Mouse (Mus musculus) erythroblast, embryonic 14.5 days (primary cell): ENCODE data around the gene Tmem245. TPM values are rescaled to one million over a fixed set of nuclear protein-coding genes. Genes with fewer than 3 reads are reported as not detected.

ENCODE experiments used
- H3K27me3 ChIP-seq: 2 replicates; pipeline ENCODE4 v1.6.1; 2012; ENCODE audit warnings: inconsistent platforms; ENCODE audit not compliant: control insufficient read depth
- H3K36me3 ChIP-seq: 2 replicates; pipeline ENCODE4 v1.6.1; 2012; ENCODE audit warnings: mild to moderate bottlenecking, inconsistent platforms; ENCODE audit not compliant: control insufficient read depth
- H3K4me1 ChIP-seq: 2 replicates; pipeline ENCODE4 v1.6.1; 2012; ENCODE audit warnings: inconsistent platforms; ENCODE audit not compliant: control insufficient read depth
- H3K4me3 ChIP-seq: replicated peaks from 2 replicates; pipeline ENCODE3; 2012; ENCODE audit warnings: moderate library complexity, mild to moderate bottlenecking, inconsistent platforms
- H3K9me3 ChIP-seq: 2 replicates; pipeline ENCODE4 v1.6.1; 2012; ENCODE audit warnings: low read length, inconsistent platforms, mixed read lengths; ENCODE audit not compliant: control insufficient read depth
- GATA1 ChIP-seq: IDR thresholded peaks from 2 replicates; pipeline ENCODE4 v1.6.1; 2012; ENCODE audit warnings: low read length, inconsistent platforms, mixed read lengths
- TAL1 ChIP-seq: IDR thresholded peaks from 3 replicates; pipeline ENCODE4 v1.6.1; 2012; ENCODE audit warnings: low read length, inconsistent platforms, mixed read lengths
- polyA plus RNA-seq: library from polyadenylated mRNA; stranded (reverse); fragments of >175 nt; gene quantifications from 2 replicates; pipeline ENCODE4 v1.2.3, GENCODE M21; 2012

The Tmem245 gene
- polyA plus RNA-seq, 1 experiment: 0.01 TPM

DNA sequence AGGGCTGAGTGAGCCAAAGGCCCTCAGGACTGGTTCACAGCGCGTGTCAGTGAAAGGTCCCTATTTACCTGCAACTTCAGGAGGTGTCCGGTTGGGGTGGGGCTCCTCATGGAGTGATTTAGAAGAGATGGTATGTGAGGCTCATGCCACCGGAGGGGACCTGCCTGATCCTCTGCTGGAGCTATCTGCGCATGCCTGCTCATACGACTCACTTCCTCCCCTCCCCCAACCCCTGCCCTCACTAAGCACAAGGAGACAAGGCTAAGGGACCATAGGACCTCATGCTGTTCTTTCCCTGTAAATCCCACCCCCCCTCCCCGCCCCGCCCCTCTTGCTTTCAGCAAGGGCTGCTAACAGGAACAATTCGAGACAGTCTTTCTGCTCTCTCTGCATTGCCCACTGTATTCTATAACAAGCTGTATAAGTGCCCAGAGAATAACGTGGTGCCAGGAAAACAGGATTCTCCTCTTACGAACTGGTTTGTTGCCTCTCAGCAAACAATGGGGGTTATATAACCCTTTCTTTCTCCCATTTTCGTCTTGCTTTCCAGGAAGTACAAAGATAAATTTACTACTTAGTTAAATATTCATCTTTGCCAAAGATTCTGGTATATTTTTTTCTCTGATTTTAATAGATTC lies 101.2 kb downstream of the Tmem245 start:
- Histone ChIP-seq H3K4me3 (no peak overlapping the region), H3K36me3 (peaks cover 24% of the 10 kb centered on the region), H3K27me3 (no peaks in the 10 kb centered on the region), H3K9me3 (peaks cover 5% of the 10 kb centered on the region; the same call in 1 of the 2 replicates), H3K4me1 (no peaks in the 10 kb centered on the region; the same call in 1 of the 2 replicates)
- TF ChIP-seq GATA1 (no peak), TAL1 (no peak)

DNA sequence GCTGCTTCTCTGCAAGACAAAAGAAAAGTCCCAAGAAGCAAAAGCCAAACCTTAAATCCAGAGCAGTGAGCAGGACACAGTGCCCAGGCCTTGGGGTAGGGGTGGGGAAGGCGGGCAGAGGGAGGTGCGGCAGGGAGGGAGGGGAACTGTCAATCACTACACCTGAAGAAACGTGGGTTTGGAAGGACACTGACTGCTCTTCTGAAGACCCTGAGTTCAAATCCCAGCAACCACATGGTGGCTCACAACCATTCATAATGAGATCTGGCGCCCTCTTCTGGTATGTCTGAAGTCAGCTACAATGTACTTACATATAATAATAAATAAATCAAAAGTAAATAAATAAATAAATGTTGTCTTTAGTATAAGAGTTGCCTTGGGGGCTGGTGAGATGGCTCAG lies 102.3 kb downstream of the Tmem245 start:
- TF ChIP-seq TAL1 (no peak), GATA1 (no peak)
- H3K4me3 ChIP-seq: no peak overlapping the region
- H3K36me3 ChIP-seq: peaks cover 29% of the 10 kb centered on the region
- no peaks in the 10 kb centered on the region; the same call in 1 of the 2 replicates for H3K4me1 ChIP-seq
- no peaks in the 10 kb centered on the region for H3K27me3 ChIP-seq
- peaks cover 5% of the 10 kb centered on the region; the same call in 1 of the 2 replicates for H3K9me3 ChIP-seq

DNA sequence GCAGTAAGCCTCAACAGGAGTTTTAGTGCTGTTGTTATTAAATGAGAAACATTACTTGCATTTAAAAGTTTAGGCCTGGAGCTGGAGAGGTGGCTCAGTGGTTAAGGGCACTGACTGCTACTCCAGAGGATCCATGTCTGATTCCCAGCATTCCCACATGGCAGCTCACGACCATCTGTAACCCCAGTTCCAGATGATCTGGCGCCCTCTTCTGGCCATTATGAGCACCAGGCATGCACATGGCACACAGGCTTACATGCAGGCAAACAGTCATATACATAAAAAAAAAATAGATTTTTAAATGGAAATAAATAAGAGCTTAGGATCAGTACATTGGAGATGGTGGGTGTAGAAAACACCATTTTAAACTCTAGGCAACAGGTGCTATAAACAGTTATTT lies 103.3 kb downstream of the Tmem245 start:
- peaks cover 5% of the 10 kb centered on the region; the same call in 1 of the 2 replicates for H3K9me3 ChIP-seq
- H3K27me3 ChIP-seq: no peaks in the 10 kb centered on the region
- no peak for TF ChIP-seq GATA1
- no peak for TF ChIP-seq TAL1
- no peak overlapping the region for H3K4me3 ChIP-seq
- H3K4me1 ChIP-seq: no peaks in the 10 kb centered on the region; the same call in 1 of the 2 replicates
- H3K36me3 ChIP-seq: peaks cover 32% of the 10 kb centered on the region

DNA sequence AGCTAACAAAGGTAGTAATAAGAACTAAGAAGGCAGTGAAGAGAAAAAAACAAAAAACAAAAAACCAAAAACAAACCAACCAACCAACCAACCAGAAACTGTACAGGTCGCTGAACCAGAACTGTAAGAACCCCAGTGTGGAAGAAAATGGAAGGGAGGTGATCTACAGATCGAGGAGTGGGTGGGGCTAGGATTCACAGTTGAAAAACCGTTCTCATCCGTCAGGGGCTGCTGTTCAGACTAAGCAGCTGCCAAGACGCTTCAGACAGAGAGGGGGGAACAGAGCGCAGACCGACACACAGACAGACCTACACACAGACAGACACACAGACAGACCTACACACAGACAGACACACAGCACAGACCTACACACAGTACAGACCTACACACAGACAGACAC lies 104.7 kb downstream of the Tmem245 start:
- Histone ChIP-seq H3K9me3 (peaks cover 5% of the 10 kb centered on the region; the same call in 1 of the 2 replicates), H3K36me3 (peaks cover 36% of the 10 kb centered on the region), H3K27me3 (no peaks in the 10 kb centered on the region), H3K4me1 (no peaks in the 10 kb centered on the region; the same call in 1 of the 2 replicates), H3K4me3 (no peak overlapping the region)
- no peak for TF ChIP-seq GATA1
- TF ChIP-seq TAL1: no peak

DNA sequence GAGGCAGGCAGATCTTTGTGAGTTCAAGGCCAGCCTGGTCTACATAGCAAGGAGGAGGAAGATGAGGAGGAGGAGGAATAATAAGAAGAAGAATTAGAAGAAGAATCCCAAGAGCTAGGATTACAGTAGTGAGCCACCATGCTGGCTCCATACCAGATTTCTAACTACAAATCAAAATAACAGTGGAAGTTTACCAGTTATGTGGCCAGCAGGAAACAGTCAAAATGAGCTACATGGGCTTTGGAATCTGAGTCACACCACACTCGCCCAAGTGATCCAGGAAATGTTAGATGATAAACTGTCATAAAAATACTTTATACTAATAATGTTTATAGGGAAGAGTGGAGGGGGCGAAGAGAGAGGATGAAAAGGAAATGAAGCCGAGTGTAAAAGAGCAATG lies 106.9 kb downstream of the Tmem245 start:
- Histone ChIP-seq H3K36me3 (peaks cover 41% of the 10 kb centered on the region), H3K9me3 (peaks cover 5% of the 10 kb centered on the region; the same call in 1 of the 2 replicates), H3K27me3 (no peaks in the 10 kb centered on the region), H3K4me3 (no peak overlapping the region), H3K4me1 (no peaks in the 10 kb centered on the region; the same call in 1 of the 2 replicates)
- no peak for TF ChIP-seq GATA1
- no peak for TF ChIP-seq TAL1

DNA sequence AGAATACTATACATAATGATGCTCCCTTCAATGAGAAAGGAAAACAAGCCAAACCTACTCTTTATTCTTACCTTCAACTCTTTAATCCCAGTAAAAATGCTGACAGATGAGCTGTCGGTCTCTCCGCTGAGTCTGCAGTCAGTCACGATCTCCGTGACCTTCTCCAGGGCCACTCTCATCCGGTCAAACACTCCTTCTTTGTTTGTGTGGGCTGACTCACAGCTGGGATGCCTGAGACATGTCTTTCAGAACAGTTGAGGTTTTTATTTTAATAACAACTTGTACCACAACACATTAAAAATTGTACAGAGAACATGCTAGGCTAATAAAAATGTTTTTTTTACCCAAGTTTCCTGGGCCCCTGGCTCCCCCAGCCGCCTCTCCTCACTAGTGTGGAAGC lies 109.6 kb downstream of the Tmem245 start:
- Histone ChIP-seq H3K27me3 (no peaks in the 10 kb centered on the region), H3K4me1 (no peaks in the 10 kb centered on the region; the same call in 1 of the 2 replicates), H3K9me3 (no peaks in the 10 kb centered on the region), H3K36me3 (peaks cover 36% of the 10 kb centered on the region), H3K4me3 (no peak overlapping the region)
- TF ChIP-seq TAL1: no peak
- TF ChIP-seq GATA1: no peak

DNA sequence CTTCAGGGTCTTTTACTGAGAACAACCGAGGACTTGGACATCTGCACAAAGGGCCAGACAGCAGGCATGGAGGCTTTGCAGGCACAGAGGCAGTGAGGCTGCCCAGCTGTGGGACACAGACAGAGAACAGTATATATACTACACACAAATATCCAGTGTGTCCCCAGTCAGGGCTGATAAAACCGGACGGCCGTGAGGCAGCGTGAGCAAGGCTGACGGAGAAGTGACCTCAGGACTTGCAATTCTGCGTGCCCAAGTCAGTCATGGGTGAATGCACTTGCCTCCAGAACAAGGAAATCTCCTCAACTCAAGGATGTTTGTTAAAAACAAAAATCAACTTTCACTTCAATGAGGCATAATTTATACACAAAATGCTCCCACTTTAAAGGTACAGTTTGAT lies 115.2 kb downstream of the Tmem245 start:
- Histone ChIP-seq H3K9me3 (no peaks in the 10 kb centered on the region), H3K4me3 (no peak overlapping the region), H3K4me1 (no peaks in the 10 kb centered on the region), H3K36me3 (peaks cover 36% of the 10 kb centered on the region), H3K27me3 (no peaks in the 10 kb centered on the region)
- TF ChIP-seq GATA1 (no peak), TAL1 (no peak)

DNA sequence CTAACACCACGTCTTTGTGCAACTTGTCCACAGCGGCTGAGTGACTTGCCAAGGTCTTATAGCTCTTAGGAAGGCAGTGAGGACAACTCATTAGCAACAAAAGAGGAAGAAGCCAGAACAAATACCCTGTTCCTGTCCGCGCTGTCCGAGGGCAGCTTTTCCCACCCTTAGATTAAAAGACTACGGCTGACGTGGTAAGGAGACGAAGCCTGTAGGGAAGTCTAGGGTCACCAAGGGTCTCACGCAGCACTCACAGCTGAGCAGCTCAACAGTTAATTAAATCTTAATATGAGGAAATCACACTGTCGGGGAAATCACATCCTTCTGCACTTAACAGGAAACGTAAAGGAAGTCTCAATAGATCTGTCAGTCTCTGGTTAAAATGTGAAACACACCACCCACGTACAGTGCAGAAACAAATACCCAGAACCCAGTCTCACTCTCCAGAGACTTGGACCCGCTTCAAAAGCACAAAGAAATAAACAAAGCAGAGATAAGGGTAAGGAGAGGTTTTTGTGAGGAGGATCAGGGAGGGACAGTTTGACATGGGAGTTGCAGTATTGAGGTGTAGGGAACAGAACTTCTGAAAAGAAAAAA lies 116.1 kb downstream of the Tmem245 start:
- no peaks in the 10 kb centered on the region for H3K9me3 ChIP-seq
- H3K4me1 ChIP-seq: no peaks in the 10 kb centered on the region
- no peak overlapping the region for H3K4me3 ChIP-seq
- no peak for TF ChIP-seq GATA1
- no peak for TF ChIP-seq TAL1
- H3K27me3 ChIP-seq: no peaks in the 10 kb centered on the region
- peaks cover 34% of the 10 kb centered on the region for H3K36me3 ChIP-seq

DNA sequence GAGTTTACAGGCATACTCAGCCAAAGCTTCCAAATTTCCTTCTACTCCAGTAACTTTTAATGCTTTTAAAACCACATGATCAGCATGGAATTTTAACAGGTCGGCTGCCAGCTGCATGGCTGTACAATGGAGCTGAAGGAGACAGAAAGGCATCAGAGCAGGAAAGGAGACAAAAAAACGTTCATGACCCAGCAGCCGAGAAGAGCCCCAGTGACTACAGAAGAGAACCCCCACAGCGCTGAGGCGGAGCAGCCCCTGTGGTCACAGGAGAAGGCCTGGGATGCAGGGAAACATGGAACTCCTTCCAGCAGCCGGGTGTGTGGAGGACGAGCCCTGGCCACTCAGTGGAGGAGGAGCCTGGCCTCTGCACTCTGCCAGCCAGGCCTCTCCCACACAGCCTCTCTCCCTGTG lies 117.7 kb downstream of the Tmem245 start:
- Histone ChIP-seq H3K27me3 (no peaks in the 10 kb centered on the region), H3K4me1 (no peaks in the 10 kb centered on the region), H3K9me3 (no peaks in the 10 kb centered on the region), H3K4me3 (no peak overlapping the region), H3K36me3 (peaks cover 25% of the 10 kb centered on the region)
- TF ChIP-seq GATA1 (no peak), TAL1 (no peak)

DNA sequence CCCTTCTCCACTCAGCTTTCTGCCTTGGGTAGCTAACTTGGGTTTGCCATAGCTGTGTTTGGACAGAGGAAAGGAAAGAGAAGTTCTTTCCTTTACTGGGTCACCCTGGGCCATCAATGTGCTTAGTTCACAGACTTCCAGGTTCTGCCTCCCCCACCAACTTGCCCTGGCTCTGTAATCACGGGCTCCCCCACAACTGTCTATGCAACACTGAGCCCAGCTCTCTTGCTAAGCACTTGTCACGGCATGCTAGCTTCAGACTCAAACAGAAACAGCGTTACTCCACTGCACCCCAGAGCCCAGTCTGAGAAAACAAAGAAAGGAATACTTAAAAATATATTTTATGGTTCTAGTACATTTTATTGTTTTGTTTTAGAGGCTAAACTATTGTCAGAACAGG lies 118.3 kb downstream of the Tmem245 start:
- no peak overlapping the region for H3K4me3 ChIP-seq
- peaks cover 25% of the 10 kb centered on the region for H3K36me3 ChIP-seq
- no peak for TF ChIP-seq TAL1
- no peak for TF ChIP-seq GATA1
- no peaks in the 10 kb centered on the region for H3K9me3 ChIP-seq
- H3K27me3 ChIP-seq: no peaks in the 10 kb centered on the region
- H3K4me1 ChIP-seq: no peaks in the 10 kb centered on the region
